Mouse (Mus musculus) CH12.LX (cell line): ENCODE measurements around the gene Sox12.

Source experiments
- CTCF ChIP-seq, 2 experiments: IDR thresholded peaks in 1 of 2; conservative IDR thresholded peaks in 1 of 2; 2 replicates each; pipeline ENCODE4 v1.5.1; 2011 to 2012; ENCODE audit warnings: low read depth in 2 of 2, low read length in 2 of 2, improper control_type of control experiment in 1 of 2, inconsistent platforms in 1 of 2, mild to moderate bottlenecking in 1 of 2, moderate library complexity in 1 of 2
- JUN ChIP-seq: IDR thresholded peaks from 2 replicates; pipeline ENCODE4 v1.6.1; 2011; ENCODE audit warnings: low read depth, mild to moderate bottlenecking, low read length, improper control_type of control experiment, moderate library complexity; ENCODE audit not compliant: insufficient read depth
- POLR2A ChIP-seq: IDR thresholded peaks from 2 replicates; pipeline ENCODE4 v1.6.1; 2011; ENCODE audit warnings: low read depth, mild to moderate bottlenecking, improper control_type of control experiment, low read length
- RCOR1 ChIP-seq: conservative IDR thresholded peaks from 2 replicates; pipeline ENCODE4 v1.6.1; 2012; ENCODE audit warnings: low read depth, mild to moderate bottlenecking, inconsistent platforms, low read length, improper control_type of control experiment
- ZNF384 ChIP-seq: IDR thresholded peaks from 2 replicates; pipeline ENCODE4 v1.6.1; 2012; ENCODE audit warnings: low read depth, low read length, improper control_type of control experiment, inconsistent platforms

DNA sequence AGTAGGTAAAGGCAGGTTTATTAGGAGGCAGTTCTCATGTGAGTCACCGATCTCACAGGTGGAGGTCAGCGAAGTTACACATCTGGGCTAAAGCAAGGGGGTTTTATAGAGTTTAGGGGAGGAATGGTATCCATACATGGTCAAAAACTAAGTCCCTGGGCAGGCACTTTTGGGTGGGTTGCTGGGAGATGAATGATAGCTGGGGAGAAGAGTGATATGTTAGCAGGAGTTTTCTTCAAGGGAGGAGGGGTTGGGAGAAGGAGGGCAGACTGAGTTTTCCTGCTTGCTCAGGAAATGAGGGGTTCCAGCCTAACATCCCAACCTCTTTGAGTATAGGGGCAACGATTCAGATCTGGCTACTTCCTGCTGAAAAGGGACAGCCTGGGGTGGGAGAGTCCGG is 17.4 kb upstream of the Sox12 start, which contains the start of gene 6820408C15Rik:
- TF ChIP-seq POLR2A (no peak), CTCF (conservative IDR thresholded peaks at IDR 0.05 in 1 of 2, IDR thresholded peaks at IDR 0.05 in 1 of 2; ENCODE audit: low read depth in 2 of 2, low read length in 2 of 2) (no peak), JUN (no peak), ZNF384 (no peak), RCOR1 (no peak)
